Mouse (Mus musculus): Measurements from ENCODE around the gene Cfap65. TPM values are rescaled to one million over a fixed set of nuclear protein-coding genes. Genes with fewer than 3 reads are reported as not detected.

Cfap65 gene
- total and polyA plus RNA-seq, 2 experiments = not detected

DNA sequence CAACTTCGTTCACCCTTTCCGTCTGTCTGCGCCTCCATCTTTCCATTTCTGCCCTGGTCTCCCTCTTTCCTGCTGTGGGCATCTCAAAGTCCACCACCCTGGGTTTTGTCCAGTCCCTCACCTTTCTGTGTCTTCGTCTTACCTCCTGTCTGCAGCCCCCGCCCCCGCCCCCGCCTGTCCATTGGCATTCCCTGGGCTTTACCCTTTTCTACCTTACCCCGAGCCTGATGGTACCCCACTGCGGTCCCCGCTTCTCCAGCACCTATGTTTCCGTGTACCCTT lies 79.0 kb downstream of the Cfap65 start:
- Histone ChIP-seq H3K4me3 (ENCODE audit: insufficient read depth, low read depth, low read length) (no peak overlapping the region), H3K4me1 (ENCODE audit: control insufficient read depth, insufficient read depth, low read length) (no peaks in the 10 kb centered on the region; the same call in 1 of the 2 replicates), H3K36me3 (ENCODE audit: control insufficient read depth, insufficient read depth, low read length) (no peaks in the 10 kb centered on the region), H3K9ac (ENCODE audit: low read depth, low read length) (no peak overlapping the region), H3K79me2 (ENCODE audit: control insufficient read depth, insufficient read depth, low read length) (no peaks in the 10 kb centered on the region), H3K27ac (replicated peaks; ENCODE audit: insufficient read depth, low read depth, low read length) (no peak overlapping the region), H3K27me3 (ENCODE audit: control insufficient read depth, insufficient read depth, low read length) (peaks cover 33% of the 10 kb centered on the region)
- 10% methylated on average over 11 of the region's 11 CpGs for WGBS
- no peak for DNase-seq (ENCODE audit: extremely low read depth, low read depth, low spot score)
- TF ChIP-seq CTCF (IDR thresholded peaks at IDR 0.05; ENCODE audit: low read depth, low read length) (no peak), POLR2A (IDR thresholded peaks at IDR 0.05; ENCODE audit: extremely low read depth, insufficient read depth, low read length) (no peak)

DNA sequence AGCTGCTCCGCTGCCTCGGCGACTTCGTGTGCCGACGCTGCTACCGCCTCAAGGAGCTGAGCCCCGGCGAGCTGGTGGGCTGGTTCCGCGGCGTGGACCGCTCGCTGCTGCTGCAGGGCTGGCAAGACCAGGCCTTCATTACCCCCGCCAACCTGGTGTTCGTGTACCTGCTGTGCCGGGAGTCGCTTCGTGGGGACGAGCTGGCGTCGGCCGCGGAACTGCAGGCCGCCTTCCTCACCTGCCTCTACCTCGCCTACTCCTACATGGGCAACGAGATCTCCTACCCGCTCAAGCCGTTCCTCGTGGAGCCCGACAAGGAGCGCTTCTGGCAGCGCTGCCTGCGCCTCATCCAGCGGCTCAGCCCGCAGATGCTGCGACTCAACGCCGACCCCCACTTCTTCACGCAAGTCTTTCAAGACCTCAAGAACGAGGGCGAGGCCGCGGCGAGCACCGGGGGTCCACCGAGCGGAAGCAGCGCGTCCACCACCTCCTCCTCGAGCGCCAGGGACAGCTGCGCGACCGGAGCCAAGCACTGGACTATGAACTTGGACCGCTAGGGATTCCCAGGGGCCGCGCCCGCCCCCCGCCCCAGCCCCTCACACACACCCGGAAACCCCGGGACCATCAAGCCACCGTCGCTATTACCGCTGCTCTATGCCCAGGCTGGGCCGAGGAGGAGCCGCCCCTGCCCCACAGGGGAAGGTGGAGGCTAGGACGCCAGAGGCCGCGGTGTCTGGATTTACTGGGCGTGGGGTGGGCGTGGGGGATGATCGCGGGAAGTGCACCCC lies 79.6 kb downstream of the Cfap65 start:
- WGBS = 4% methylated on average over 73 of the region's 74 CpGs

DNA sequence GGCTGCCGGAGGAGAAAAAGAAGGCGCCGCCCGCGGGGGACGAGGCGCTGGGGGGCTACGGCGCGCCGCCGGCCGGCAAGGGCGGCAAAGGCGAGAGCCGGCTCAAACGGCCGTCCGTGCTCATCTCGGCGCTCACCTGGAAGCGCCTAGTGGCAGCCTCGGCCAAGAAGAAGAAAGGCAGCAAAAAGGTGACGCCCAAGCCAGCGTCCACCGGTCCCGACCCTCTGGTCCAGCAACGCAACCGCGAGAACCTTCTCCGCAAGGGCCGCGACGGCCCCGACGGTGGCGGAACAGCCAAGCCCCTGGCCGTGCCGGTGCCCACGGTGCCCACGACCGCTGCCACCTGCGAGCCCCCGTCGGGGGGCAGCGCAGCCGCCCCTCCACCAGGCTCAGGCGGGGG lies 80.2 kb downstream of the Cfap65 start:
- DNase-seq (ENCODE audit: extremely low read depth, low read depth, low spot score) = no peak
- Histone ChIP-seq H3K36me3 (ENCODE audit: control insufficient read depth, insufficient read depth, low read length) (no peaks in the 10 kb centered on the region), H3K4me3 (ENCODE audit: insufficient read depth, low read depth, low read length) (no peak overlapping the region; the same call in 1 of the 2 replicates), H3K9ac (ENCODE audit: low read depth, low read length) (no peak overlapping the region), H3K27ac (replicated peaks; ENCODE audit: insufficient read depth, low read depth, low read length) (no peak overlapping the region), H3K27me3 (ENCODE audit: control insufficient read depth, insufficient read depth, low read length) (peaks cover 36% of the 10 kb centered on the region), H3K4me1 (ENCODE audit: control insufficient read depth, insufficient read depth, low read length) (no peaks in the 10 kb centered on the region; the same call in 1 of the 2 replicates), H3K79me2 (ENCODE audit: control insufficient read depth, insufficient read depth, low read length) (no peaks in the 10 kb centered on the region)
- TF ChIP-seq POLR2A (IDR thresholded peaks at IDR 0.05; ENCODE audit: extremely low read depth, insufficient read depth, low read length) = no peak
- WGBS = 2% methylated on average over 48 of the region's 48 CpGs

More for the DNA sequence above, 79.6 kb downstream of the Cfap65 start:
- H3K9ac ChIP-seq (ENCODE audit: low read depth, low read length) = no peak overlapping the region
- H3K27me3 ChIP-seq (ENCODE audit: control insufficient read depth, insufficient read depth, low read length) = peaks cover 33% of the 10 kb centered on the region
- no peaks in the 10 kb centered on the region for H3K79me2 ChIP-seq (ENCODE audit: control insufficient read depth, insufficient read depth, low read length)
- no peak overlapping the region for H3K4me3 ChIP-seq (ENCODE audit: insufficient read depth, low read depth, low read length)
- no peak for DNase-seq (ENCODE audit: extremely low read depth, low read depth, low spot score)
- H3K36me3 ChIP-seq (ENCODE audit: control insufficient read depth, insufficient read depth, low read length) = no peaks in the 10 kb centered on the region
- TF ChIP-seq POLR2A (IDR thresholded peaks at IDR 0.05; ENCODE audit: extremely low read depth, insufficient read depth, low read length) (no peak), CTCF (IDR thresholded peaks at IDR 0.05; ENCODE audit: low read depth, low read length) (no peak)
- H3K4me1 ChIP-seq (ENCODE audit: control insufficient read depth, insufficient read depth, low read length) = no peaks in the 10 kb centered on the region; the same call in 1 of the 2 replicates
- H3K27ac ChIP-seq (replicated peaks; ENCODE audit: insufficient read depth, low read depth, low read length) = no peak overlapping the region

DNA sequence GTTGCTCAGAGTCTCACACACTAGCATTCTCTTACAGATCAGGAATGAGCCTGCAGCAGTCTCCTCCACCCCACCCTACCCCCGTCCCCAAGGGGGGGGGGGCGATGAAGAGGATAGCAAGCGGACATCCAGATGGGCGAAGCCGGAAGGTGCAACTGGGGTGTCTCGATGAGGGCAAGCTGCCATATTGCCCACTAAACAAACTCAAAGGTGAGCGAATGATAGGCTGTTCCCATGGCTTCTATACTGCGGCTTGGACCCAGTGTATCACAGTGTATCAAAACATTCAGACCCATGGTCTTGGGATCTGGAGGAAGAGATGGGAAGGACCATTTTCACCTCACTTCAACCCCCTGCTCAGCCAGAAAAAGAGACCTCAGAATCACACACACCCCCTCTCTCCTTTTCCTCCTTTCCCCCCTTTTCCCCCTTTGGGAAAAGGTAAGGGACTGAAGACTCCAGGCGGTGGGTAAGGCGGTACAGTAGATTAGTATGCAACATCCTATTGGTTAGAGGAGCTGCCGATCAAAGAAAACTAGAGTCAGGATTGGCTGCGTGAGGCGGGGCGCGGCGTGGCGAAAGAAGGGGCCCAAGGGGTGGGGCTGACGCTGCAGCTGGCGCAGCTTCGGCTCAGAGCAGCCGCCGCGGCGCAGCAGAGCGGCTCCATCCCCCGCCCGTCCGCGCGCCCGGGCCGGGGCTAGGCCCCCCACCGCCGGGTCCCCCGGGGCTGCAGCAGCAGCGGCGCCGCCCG lies 80.9 kb downstream of the Cfap65 start, which contains the start of gene Cdk5r2:
Gene Cdk5r2 (plus strand): TSS at position 629 of the 751 bp plus-strand sequence.
- no peak for TF ChIP-seq POLR2A (IDR thresholded peaks at IDR 0.05; ENCODE audit: extremely low read depth, insufficient read depth, low read length)
- no peak for TF ChIP-seq CTCF (IDR thresholded peaks at IDR 0.05; ENCODE audit: low read depth, low read length)
- no peak within 1 kb of the TSS; the same call in 1 of the 2 replicates for H3K4me3 ChIP-seq (ENCODE audit: insufficient read depth, low read depth, low read length)
- H3K27ac ChIP-seq (replicated peaks; ENCODE audit: insufficient read depth, low read depth, low read length) = no peak within 1 kb of the TSS
- H3K27me3 ChIP-seq (ENCODE audit: control insufficient read depth, insufficient read depth, low read length) = peaks cover 40% of the 10 kb centered on the region
- DNase-seq (ENCODE audit: extremely low read depth, low read depth, low spot score) = peak; percentile 23
- no peaks in the 10 kb centered on the region; the same call in 1 of the 2 replicates for H3K4me1 ChIP-seq (ENCODE audit: control insufficient read depth, insufficient read depth, low read length)
- no peaks in the 10 kb centered on the region for H3K36me3 ChIP-seq (ENCODE audit: control insufficient read depth, insufficient read depth, low read length)
- H3K79me2 ChIP-seq (ENCODE audit: control insufficient read depth, insufficient read depth, low read length) = no peaks in the 10 kb centered on the region
- no peak within 1 kb of the TSS for H3K9ac ChIP-seq (ENCODE audit: low read depth, low read length)
- 5% methylated on average over 32 of the region's 39 CpGs for WGBS

Other genes with a start within 250 kb of the Cfap65 start
- 501 and 607 TPM in 2 replicates for gene Cyp27a1, start 222.0 kb downstream of the Cfap65 start, total RNA-seq (2014; rRNA removed)
- gene Cyp27a1, start 222.0 kb downstream of the Cfap65 start, polyA plus RNA-seq (2012; rRNA removed) = 223 and 259 TPM in 2 replicates
- 0.07 and 0.28 TPM in 2 replicates for gene Prkag3, start 186.4 kb downstream of the Cfap65 start, total RNA-seq (2014; rRNA removed)
- 0.02 TPM in 1 of 2 replicates, not detected in the other for gene Prkag3, start 186.4 kb downstream of the Cfap65 start, polyA plus RNA-seq (2012; rRNA removed)
- gene Wnt6, start 163.7 kb downstream of the Cfap65 start, total RNA-seq (2014; rRNA removed) = not detected in 2 replicates
- gene Wnt6, start 163.7 kb downstream of the Cfap65 start, polyA plus RNA-seq (2012; rRNA removed) = 0.05 and 0.28 TPM in 2 replicates
- 1.0 TPM in 1 of 2 replicates, not detected in the other for gene Wnt10a, start 144.1 kb downstream of the Cfap65 start, total RNA-seq (2014; rRNA removed)
- not detected in 2 replicates for gene Wnt10a, start 144.1 kb downstream of the Cfap65 start, polyA plus RNA-seq (2012; rRNA removed)
- not detected in 2 replicates for gene Cdk5r2, start 80.7 kb downstream of the Cfap65 start, total RNA-seq (2014; rRNA removed)
- not detected in 2 replicates for gene Cdk5r2, start 80.7 kb downstream of the Cfap65 start, polyA plus RNA-seq (2012; rRNA removed)
- not detected in 2 replicates for gene Fev, start 50.2 kb downstream of the Cfap65 start, total RNA-seq (2014; rRNA removed)
- not detected in 2 replicates for gene Fev, start 50.2 kb downstream of the Cfap65 start, polyA plus RNA-seq (2012; rRNA removed)
- not detected in 2 replicates for gene Cryba2, start 42.5 kb downstream of the Cfap65 start, total RNA-seq (2014; rRNA removed)
- gene Cryba2, start 42.5 kb downstream of the Cfap65 start, polyA plus RNA-seq (2012; rRNA removed) = not detected in 2 replicates
- 0.55 and 0.87 TPM in 2 replicates for gene Ihh, start 16.1 kb upstream of the Cfap65 start, total RNA-seq (2014; rRNA removed)
- gene Ihh, start 16.1 kb upstream of the Cfap65 start, polyA plus RNA-seq (2012; rRNA removed) = 1.4 and 3.5 TPM in 2 replicates
- 1.1 and 1.9 TPM in 2 replicates for gene Nhej1, start 189.6 kb upstream of the Cfap65 start, total RNA-seq (2014; rRNA removed)
- 1.6 and 2.2 TPM in 2 replicates for gene Nhej1, start 189.6 kb upstream of the Cfap65 start, polyA plus RNA-seq (2012; rRNA removed)
- gene Slc23a3, start 198.3 kb upstream of the Cfap65 start, total RNA-seq (2014; rRNA removed) = 0.20 TPM in 1 of 2 replicates, not detected in the other
- gene Slc23a3, start 198.3 kb upstream of the Cfap65 start, polyA plus RNA-seq (2012; rRNA removed) = 0.10 and 0.15 TPM in 2 replicates
- 26.4 and 37.4 TPM in 2 replicates for gene Cnppd1, start 207.1 kb upstream of the Cfap65 start, total RNA-seq (2014; rRNA removed)
- 33.5 and 44.3 TPM in 2 replicates for gene Cnppd1, start 207.1 kb upstream of the Cfap65 start, polyA plus RNA-seq (2012; rRNA removed)
- gene Retreg2, start 207.2 kb upstream of the Cfap65 start, total RNA-seq (2014; rRNA removed) = 77.6 and 103 TPM in 2 replicates
- gene Retreg2, start 207.2 kb upstream of the Cfap65 start, polyA plus RNA-seq (2012; rRNA removed) = 284 and 310 TPM in 2 replicates
- gene Zfand2b, start 233.0 kb upstream of the Cfap65 start, total RNA-seq (2014; rRNA removed) = 30.5 and 32.4 TPM in 2 replicates
- gene Zfand2b, start 233.0 kb upstream of the Cfap65 start, polyA plus RNA-seq (2012; rRNA removed) = 79.7 and 81.4 TPM in 2 replicates
- 56.1 and 66.6 TPM in 2 replicates for gene Abcb6, start 244.8 kb upstream of the Cfap65 start, total RNA-seq (2014; rRNA removed)
- 88.7 and 106 TPM in 2 replicates for gene Abcb6, start 244.8 kb upstream of the Cfap65 start, polyA plus RNA-seq (2012; rRNA removed)